Mouse (Mus musculus) c-Kit-positive CD71-positive TER-119-positive erythroid progenitor cells, embryonic 14.5 days (primary cell): Measurements from ENCODE around the gene Nup214.

ENCODE experiments used
- DNase-seq: peaks from one replicate; pipeline ENCODE4 v3.0.0-alpha.2; 2013; ENCODE audit warnings: low spot score

Nup214 gene

DNA sequence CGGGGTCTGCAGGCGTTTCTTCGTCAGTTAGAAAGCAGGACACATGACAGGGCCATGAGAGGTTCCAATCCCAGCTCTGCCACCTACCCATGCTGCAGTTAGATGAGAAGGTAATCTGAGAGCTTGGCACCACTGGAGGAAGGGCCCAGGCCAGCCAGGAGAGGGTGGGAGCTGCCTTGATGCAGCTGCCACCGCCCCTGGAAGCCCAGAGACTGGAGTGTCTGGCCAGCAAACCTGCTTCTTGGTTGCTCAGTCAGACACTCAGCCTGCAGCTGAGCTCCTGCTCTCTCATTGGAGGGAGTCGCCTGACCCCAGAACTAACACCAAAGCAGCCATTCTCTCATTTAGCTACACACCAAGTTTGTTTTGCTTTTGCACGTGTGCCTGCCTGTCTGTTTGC lies 71.1 kb downstream of the Nup214 start:
- no peak for DNase-seq

DNA sequence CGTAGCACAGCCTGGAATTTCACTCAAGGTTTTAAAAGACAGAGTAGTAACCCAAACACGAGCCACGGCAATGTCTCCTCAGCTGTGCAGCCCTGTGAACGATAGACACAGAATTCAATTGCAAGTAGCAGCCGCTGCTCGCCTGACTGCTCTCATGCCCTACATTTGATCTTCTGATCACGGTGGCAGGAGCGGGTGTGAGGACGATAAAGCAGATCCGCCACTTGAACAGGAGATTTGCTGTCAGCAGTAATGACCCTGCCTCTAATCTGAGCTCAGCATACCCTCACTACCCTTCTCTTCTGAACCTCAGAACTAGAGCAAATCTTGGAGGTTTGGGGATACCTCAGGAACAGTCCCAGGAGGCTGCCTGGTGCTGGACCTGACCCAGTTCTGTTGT lies 71.8 kb downstream of the Nup214 start:
- DNase-seq, result no peak

- no peak for DNase-seq
Observed at GRCm38 (mm10) chr2:32047323-32047722, 73.1 kb downstream of the Nup214 start.

DNA sequence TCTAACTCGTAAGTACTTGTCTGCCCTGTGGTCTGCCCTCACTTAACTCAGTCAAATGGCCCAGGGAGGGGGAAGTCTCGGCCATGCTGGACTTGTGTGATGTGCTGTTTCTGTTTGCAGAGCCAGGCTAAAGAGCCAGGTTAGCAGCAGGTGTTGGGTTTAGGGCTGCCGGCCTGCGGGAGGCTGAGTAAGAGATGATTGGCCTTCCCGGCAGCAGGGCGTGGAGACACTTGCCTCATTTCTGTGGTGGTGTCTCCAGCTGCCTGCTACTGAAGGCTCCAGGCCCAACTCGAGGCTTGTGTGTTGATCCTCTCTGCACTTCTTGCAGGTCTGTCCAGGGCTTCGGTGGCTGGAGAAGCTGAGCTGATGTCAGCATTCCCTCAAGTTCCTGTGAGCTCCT lies 77.6 kb downstream of the Nup214 start:
- no peak for DNase-seq

GRCm38 (mm10) chr2:32052418-32052817 lies 78.2 kb downstream of the Nup214 start:
- no peak for DNase-seq

DNA sequence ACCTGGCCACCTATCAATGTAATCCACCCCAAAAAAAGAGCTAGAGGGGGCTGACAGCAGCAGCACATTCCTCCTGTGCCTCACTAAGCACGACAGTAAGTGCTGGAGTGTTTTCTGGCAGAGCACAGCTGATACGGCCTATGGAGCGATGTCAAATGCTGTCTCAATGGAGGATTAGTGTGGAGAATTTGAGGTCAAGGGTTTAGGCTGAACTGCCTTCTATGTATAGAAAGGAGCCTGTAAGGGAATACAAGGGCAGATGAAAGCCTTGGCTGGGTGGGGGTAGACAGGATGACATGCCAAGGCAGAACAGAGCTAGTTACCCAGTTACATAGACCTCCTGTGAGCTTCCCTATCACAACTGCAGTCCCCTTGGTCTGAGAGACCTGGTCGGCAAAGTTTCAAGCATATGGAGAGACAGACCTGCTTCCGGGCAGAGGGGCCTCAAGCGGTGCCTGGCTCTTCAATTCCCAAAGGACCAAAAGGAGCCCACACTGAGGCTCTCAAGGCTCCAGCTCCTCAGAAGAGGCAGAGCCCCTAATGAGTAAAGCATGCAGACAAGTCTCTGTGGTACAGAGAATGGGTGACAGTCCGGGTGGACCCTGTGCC lies 81.2 kb downstream of the Nup214 start:
- DNase-seq, result no peak

- DNase-seq, result no peak
Observed at GRCm38 (mm10) chr2:32056524-32056923, 82.3 kb downstream of the Nup214 start.

DNA sequence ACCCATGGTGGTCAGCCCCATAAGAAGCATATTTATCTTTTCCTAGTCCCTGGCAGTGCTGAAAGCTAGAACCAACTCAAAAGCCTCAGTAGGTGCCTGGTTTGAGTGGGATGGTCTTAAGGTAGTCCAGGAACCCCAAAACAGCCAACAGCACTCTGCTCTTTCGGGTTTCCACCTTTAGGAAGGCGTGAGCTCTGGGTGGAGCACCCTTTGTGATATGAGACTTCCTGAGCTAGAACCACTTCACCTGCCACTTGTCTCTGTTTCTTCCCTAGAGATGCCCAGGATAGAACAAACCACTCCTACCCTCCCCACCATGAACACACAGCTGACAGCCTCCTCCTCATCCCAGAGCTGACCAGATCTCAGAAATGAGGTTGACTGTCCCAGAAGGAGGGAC lies 83.1 kb downstream of the Nup214 start:
- DNase-seq, result no peak

DNA sequence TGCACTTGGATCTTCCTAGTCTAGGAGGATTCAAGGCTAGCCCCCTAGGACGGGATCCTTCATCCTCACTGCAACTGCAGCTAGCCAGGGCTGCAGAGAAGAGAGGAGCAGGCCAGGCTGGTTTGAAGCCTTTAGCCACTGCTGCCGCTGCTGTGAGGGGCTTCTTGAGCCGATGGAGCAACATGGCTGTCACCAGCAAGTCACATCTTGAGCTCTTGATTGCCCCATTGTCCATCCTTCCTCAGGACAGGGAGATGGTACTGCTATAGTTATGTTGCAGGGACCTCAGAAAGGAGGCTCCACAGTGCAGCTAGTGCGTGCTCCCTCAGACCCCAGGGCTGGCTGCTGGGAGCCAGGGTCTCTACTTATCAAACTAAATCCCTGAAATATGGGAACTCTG lies 83.6 kb downstream of the Nup214 start:
- no peak for DNase-seq

DNA sequence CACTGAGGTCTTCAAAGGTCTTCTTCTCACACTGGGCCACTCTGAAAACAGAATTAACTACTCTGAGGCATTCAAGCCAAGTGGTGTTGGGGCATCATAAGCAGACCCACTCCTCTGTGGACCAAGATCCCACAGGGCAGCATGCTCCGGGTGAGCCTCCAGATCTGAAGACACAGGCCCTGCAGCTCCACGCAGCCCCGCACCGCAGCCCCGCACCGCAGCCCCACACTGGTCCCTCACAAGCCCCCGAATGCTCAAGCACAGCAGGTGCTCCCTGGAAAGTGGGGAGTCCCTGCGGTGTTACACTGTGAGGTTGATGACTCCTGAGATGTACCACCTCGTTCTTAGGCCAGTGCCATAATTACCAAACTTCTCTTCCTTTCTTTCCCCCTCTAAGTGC lies 84.0 kb downstream of the Nup214 start:
- no peak for DNase-seq

DNA sequence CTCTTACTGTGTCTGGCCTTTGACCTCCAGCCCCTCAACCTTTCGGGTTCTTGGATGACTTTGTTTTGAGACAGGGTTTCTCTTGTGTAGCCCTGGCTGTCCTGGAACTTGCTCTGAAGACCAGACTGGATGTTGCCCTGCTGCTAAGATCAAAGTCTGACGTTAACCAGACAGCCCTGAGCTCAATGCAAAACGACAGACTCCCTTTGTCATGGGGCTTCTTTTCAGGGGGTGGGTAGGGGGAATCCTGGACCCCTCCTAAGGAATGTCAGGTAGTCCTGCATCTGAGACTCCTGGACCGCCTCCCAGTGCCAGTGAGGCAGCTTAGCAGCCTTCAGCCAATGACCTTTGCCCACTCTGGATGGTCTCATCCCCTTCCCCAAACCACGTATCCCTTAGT lies 84.5 kb downstream of the Nup214 start:
- DNase-seq, result no peak

- no peak for DNase-seq
Observed at GRCm38 (mm10) chr2:32059613-32060012, 85.4 kb downstream of the Nup214 start.

GRCm38 (mm10) chr2:32060228-32060805 lies 86.1 kb downstream of the Nup214 start:
- DNase-seq, result no peak

DNA sequence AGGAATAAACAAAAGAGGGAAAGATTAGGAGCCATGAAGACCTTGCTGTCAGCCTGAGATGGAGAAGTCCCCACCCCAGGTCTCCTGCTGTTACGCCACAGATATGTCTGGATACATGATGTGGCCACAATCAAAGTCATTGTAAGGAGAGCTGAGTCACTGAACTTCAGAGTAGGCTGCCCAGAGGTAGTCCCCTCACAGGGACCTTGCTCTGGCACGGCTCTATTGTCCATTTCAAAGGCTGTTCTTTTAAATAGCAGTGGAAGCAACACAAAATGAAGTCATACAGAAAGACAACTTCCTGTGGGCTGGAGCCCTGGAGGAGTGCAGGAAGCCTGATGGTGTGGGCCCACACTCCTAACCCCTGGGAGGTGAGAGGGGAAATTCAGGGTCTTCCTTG lies 87.0 kb downstream of the Nup214 start:
- peak; percentile 60 for DNase-seq

DNA sequence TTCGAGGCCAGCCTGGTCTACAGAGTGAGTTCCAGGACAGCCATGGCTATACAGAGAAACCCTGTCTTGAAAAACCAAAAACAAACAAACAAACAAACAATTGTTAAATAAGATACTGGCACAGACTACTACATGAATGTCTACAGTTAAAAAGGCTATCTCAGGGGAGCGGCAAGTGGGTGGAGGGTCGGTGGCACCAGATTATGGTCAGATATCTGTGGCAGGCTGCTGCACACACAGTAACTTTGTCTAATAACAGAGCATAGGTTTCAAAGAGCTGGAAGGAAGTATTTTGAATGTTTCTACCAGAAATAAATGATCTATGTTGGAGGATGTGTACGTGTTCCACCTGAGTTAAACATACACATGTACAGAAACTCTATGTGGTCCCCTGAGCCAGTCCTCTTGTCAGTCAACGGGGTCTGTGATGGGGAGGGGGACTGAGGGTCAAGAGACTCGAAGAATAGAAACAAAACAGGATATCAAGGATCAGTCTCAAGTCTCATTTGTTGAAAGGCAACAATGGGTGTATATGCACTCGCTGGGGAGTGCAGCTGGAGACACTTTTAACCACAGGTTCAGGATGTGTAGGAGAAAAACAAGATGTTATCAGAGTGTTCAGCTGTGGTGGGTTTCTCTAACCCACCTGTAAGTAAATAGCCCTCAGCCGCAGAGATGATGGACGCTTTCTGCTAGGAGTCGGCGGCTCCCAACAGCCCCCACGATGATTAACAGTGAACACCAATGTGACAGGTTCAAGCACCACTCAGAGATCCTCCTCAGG lies 87.7 kb downstream of the Nup214 start:
- no peak for DNase-seq

- no peak for DNase-seq
Observed at GRCm38 (mm10) chr2:32062626-32063410, 88.6 kb downstream of the Nup214 start.

- no peak for DNase-seq
Observed at GRCm38 (mm10) chr2:32063451-32064151, 89.4 kb downstream of the Nup214 start.

DNA sequence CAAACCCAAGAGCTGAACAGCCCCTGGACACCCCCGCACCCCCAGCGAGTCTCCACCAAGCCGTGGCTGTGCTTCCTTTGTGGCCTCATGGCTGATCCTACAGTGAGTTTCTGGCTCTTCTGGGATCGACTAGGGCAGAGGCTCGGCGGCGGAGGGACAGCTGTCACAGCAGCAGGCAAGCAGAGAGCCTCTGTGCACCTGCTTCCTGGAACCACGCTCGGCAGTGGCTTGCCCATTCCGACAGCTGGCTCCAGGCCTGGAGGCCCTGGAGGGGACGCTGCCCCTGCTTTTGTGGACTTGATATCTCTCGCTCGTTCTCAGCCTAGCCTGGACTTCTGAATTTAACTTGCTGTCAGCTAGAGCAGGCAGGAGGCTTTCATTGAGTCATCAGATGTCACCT lies 90.7 kb downstream of the Nup214 start:
- no peak for DNase-seq

DNA sequence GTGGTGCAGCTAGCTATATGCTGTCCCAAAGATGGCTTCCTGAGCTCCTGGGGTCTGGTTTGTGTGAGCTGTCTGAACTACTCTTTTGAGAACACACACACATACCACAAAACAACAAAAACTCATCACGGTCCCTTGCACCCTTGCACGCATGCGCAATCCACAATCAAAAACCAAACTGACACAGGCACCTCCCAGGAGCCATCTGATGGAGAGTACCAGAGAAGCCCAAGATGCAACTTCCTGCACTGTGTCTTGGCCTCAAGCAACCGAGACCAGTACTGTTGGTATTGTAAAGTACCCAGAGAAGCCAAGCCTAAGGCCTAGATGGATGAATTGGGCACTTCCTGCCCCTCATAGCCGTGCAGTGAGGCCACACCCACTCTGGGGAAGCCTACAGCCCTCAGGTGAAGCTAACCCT lies 91.1 kb downstream of the Nup214 start:
- no peak for DNase-seq

- no peak for DNase-seq
Observed at GRCm38 (mm10) chr2:32066005-32066404, 91.8 kb downstream of the Nup214 start.

DNA sequence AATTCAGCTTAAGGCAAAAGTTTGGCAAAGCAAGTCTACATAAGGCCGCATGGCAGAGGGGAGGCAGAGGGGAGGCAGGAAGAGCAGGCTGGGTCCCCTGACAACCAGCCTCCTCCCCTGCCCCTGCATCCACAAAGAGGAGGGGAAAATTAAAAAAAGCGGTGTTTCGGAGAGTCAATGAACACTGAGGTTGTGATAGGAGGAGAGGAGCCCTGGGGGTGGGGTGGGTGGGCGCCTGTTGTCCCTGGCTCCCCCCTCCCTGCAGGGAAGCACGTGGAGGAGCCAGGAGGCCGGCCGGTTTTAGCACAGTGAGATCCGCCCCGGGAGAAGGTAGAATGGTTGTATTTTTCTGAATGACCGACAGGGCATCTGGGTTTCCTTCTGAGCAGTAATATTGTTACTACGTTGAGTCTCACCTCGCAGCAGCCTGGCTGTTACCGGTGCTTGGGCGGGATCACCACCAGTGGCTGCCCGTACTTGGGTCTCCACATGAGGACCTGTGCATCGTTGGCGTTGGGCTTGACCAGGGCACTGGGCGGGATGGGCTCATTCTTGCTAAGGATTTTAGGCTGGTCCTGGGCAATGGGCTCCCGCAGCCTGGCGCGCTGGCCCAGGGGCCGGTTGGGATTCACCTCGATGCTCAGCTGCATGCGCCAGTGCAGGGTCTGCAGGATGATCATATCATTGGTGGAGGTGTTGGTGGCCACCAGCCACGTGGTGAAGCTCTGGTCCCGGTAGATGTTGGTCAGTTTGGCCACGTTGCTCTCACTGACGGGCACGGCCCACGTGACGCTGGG lies 94.8 kb downstream of the Nup214 start:
- DNase-seq, result no peak
